9 mouse cellular contexts compared by ENCODE assay signal in genomic region chr7:59080109-59080508, GRCm38 (mm10).
DNase-seq lines count a peak whose midpoint lies in the region; ATAC-seq lines count a peak whose summit lies in the region.
"Had no signal": no experiment of that assay in that cellular context is flagged by ENCODE, and none has a peak within 500 bp of the region (broad histone marks: within the 10 kb centered on the region; RNA-seq: fewer than 3 reads in every experiment).

No protein-coding gene starts in this region.

- 67% methylated on average over 7 of the region's 7 CpGs for whole genome bisulfite sequencing in midbrain, embryonic 11.5 days
- 68% methylated on average over 7 of the region's 7 CpGs for WGBS in midbrain, embryonic 10.5 days
- WGBS in midbrain, embryonic 16.5 days = 51% methylated on average over 7 of the region's 7 CpGs

- H3K36me3 ChIP-seq in midbrain, embryonic 11.5 days (ENCODE audit: control insufficient read depth, insufficient read depth, low read length) = no peaks in the 10 kb centered on the region
- no peaks in the 10 kb centered on the region for H3K36me3 ChIP-seq in midbrain, embryonic 10.5 days
- H3K36me3 ChIP-seq in midbrain, embryonic 16.5 days (ENCODE audit: control insufficient read depth, insufficient read depth, low read length) = no peaks in the 10 kb centered on the region
- H3K36me3 ChIP-seq: liver, embryonic 13.5 days had no signal

- no peaks in the 10 kb centered on the region for H3K27me3 ChIP-seq in midbrain, embryonic 11.5 days (ENCODE audit: control insufficient read depth, insufficient read depth, low read length)
- H3K27me3 ChIP-seq in midbrain, embryonic 10.5 days (ENCODE audit: low read depth, poor library complexity, severe bottlenecking) = no peaks in the 10 kb centered on the region
- no peaks in the 10 kb centered on the region for H3K27me3 ChIP-seq in midbrain, embryonic 16.5 days (ENCODE audit: control insufficient read depth, insufficient read depth, low read depth, low read length)
- H3K27me3 ChIP-seq: liver, embryonic 13.5 days had no signal

- no peaks in the 10 kb centered on the region for H3K9me3 ChIP-seq in midbrain, embryonic 11.5 days (ENCODE audit: control insufficient read depth, low read length)
- peaks cover 2% of the 10 kb centered on the region; the same call in 1 of the 2 replicates for H3K9me3 ChIP-seq in midbrain, embryonic 10.5 days (replicated peaks)
- H3K9me3 ChIP-seq in midbrain, embryonic 16.5 days (replicated peaks; ENCODE audit: control insufficient read depth, low read length, poor library complexity, severe bottlenecking) = 0 out of 2 replicates have a peak, but pooled peaks cover 4% of the 10 kb centered on the region
- H3K9me3 ChIP-seq: liver, embryonic 13.5 days had no signal

- no peak overlapping the region for H3K9ac ChIP-seq in midbrain, embryonic 11.5 days (ENCODE audit: low read length)
- H3K9ac ChIP-seq in midbrain, embryonic 16.5 days (ENCODE audit: low read depth, low read length) = no peak overlapping the region
- H3K9ac ChIP-seq: liver, embryonic 13.5 days had no signal

- no peak overlapping the region for H3K27ac ChIP-seq in midbrain, embryonic 11.5 days (ENCODE audit: low read depth, low read length)
- no peak overlapping the region for H3K27ac ChIP-seq in midbrain, embryonic 10.5 days (replicated peaks)
- no peak overlapping the region for H3K27ac ChIP-seq in midbrain, embryonic 16.5 days (ENCODE audit: low read length)
- H3K27ac ChIP-seq: liver, embryonic 13.5 days had no signal

- no peaks in the 10 kb centered on the region for H3K4me1 ChIP-seq in midbrain, embryonic 11.5 days (ENCODE audit: control insufficient read depth, insufficient read depth, low read length)
- no peaks in the 10 kb centered on the region for H3K4me1 ChIP-seq in midbrain, embryonic 10.5 days
- no peaks in the 10 kb centered on the region for H3K4me1 ChIP-seq in midbrain, embryonic 16.5 days (ENCODE audit: control insufficient read depth, insufficient read depth, low read length)
- H3K4me1 ChIP-seq: liver, embryonic 13.5 days had no signal

- no peak overlapping the region for H3K4me2 ChIP-seq in midbrain, embryonic 11.5 days
- no peak overlapping the region for H3K4me2 ChIP-seq in midbrain, embryonic 16.5 days (ENCODE audit: low read length)
- H3K4me2 ChIP-seq: liver, embryonic 13.5 days had no signal

- DNase-seq in cerebellum, adult 8-10 months = peak; percentile 2
- DNase-seq in cerebellum, adult 11 months = no peak
- DNase-seq in midbrain, embryonic 11.5 days (ENCODE audit: low spot score, missing footprints) = peak; percentile 78
- DNase-seq in midbrain, embryonic 10.5 days (ENCODE audit: low spot score) = no peak
- no peak for DNase-seq in thymus, adult 18-20 months
- DNase-seq: liver, embryonic 13.5 days had no signal

- ATAC-seq in midbrain, embryonic 11.5 days (ENCODE audit: low FRiP score) = no peak
- ATAC-seq in granulocyte monocyte progenitor cell, adult 5-6 weeks (replicated peaks; ENCODE audit: poor library complexity, severe bottlenecking) = peak; percentile 46; the same call in 1 of the 2 replicates
- ATAC-seq in midbrain, embryonic 16.5 days = peak; percentile 64; the same call in 1 of the 2 replicates
- no peak for ATAC-seq in megakaryocyte, adult 5-6 weeks (ENCODE audit: poor library complexity, severe bottlenecking)

- H3K4me3 ChIP-seq in midbrain, embryonic 11.5 days (ENCODE audit: low read depth, low read length) = no peak overlapping the region
- H3K4me3 ChIP-seq in midbrain, embryonic 10.5 days = no peak overlapping the region
- H3K4me3 ChIP-seq in midbrain, embryonic 16.5 days (ENCODE audit: low read depth, low read length) = no peak overlapping the region
- H3K4me3 ChIP-seq: liver, embryonic 13.5 days had no signal

Comparison
In these comparisons a context has a peak if more than half of its experiments do, and no peak if none do; other contexts are left out.
1. DNase-seq: peak in cerebellum, adult 8-10 months (single experiment) and midbrain, embryonic 11.5 days (single experiment); none in cerebellum, adult 11 months (single experiment), midbrain, embryonic 10.5 days (single experiment) and thymus, adult 18-20 months (0 of 2).
2. ATAC-seq: peak in granulocyte monocyte progenitor cell, adult 5-6 weeks (single experiment) and midbrain, embryonic 16.5 days (single experiment); none in midbrain, embryonic 11.5 days (single experiment) and megakaryocyte, adult 5-6 weeks (single experiment).